Mouse (Mus musculus) lung, adult 2 months (tissue): Measurements from ENCODE around the gene Mrm3.

Experiments
- CTCF ChIP-seq: fragments of 200-500 bp; IDR thresholded peaks from 2 replicates; pipeline ENCODE4 v1.5.1; 2011; ENCODE audit warnings: mild to moderate bottlenecking, low read length, control low read depth; ENCODE audit not compliant: insufficient read depth
- POLR2A ChIP-seq: fragments of 200-500 bp; IDR thresholded peaks from 2 replicates; pipeline ENCODE4 v1.6.1; 2011; ENCODE audit warnings: low read depth, mild to moderate bottlenecking, control low read depth, low read length, borderline replicate concordance; ENCODE audit errors: extremely low read depth

DNA sequence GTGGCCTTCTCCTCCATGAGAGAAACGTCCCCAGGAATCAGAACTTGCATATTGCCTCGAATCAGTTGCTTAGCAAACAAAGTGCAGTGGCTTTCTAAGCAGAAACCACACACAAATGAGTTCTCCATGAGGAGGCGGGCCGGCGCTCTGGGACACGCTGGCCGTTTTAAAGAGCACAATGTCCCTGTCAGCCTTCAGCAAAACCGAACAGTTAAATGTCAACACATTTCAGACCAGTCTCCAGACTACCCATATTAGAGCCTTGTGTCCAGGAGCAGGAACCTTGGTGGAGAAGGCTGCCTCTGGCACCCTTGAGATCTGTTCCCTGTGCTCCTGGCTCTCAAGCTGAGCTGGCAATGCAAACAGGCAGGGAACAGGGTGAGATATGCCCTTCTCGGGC, 53.7 kb downstream of the Mrm3 start:
- TF ChIP-seq CTCF (no peak), POLR2A (no peak)
